Mouse (Mus musculus) lung, embryonic 15.5 days (tissue): Measurements from ENCODE around the gene Gm11172. TPM values are rescaled to one million over a fixed set of nuclear protein-coding genes. Genes with fewer than 3 reads are reported as not detected.
"Not testable (repeated sequence)": the region's sequence is repeated elsewhere in the genome, so short reads cannot be mapped to it uniquely, and the experiment has no call there.

Source experiments
- ATAC-seq: fragments of 200-750 bp; cut with Nextera tagmentation; 2 replicates; pipeline ENCODE4 v1.8.0; 2017; ENCODE audit warnings: moderate number of reproducible peaks, borderline replicate concordance; ENCODE audit not compliant: low FRiP score, low TSS enrichment; ENCODE audit errors: extremely low read depth
- H3K27ac ChIP-seq: fragments of 300-500 bp; sonication (generic); 2 replicates; pipeline ENCODE4 v1.5.1; 2015; ENCODE audit warnings: moderate library complexity, mild to moderate bottlenecking, inconsistent platforms
- H3K27me3 ChIP-seq: fragments of 300-500 bp; sonication (generic); 2 replicates; pipeline ENCODE4 v1.6.1; 2015; ENCODE audit warnings: inconsistent platforms
- H3K36me3 ChIP-seq: fragments of 300-500 bp; sonication (generic); 2 replicates; pipeline ENCODE4 v1.6.1; 2015; ENCODE audit warnings: inconsistent platforms
- H3K4me1 ChIP-seq: fragments of 300-500 bp; sonication (generic); 2 replicates; pipeline ENCODE4 v1.6.1; 2015; ENCODE audit warnings: inconsistent platforms
- H3K4me2 ChIP-seq: fragments of 300-500 bp; sonication (generic); 2 replicates; pipeline ENCODE4 v1.6.1; 2015; ENCODE audit warnings: inconsistent platforms, mild to moderate bottlenecking, moderate library complexity
- H3K4me3 ChIP-seq: fragments of 300-500 bp; sonication (generic); 2 replicates; pipeline ENCODE4 v1.5.1; 2015; ENCODE audit warnings: mild to moderate bottlenecking, inconsistent platforms
- H3K9ac ChIP-seq: fragments of 300-500 bp; sonication (generic); 2 replicates; pipeline ENCODE4 v1.6.1; 2015; ENCODE audit warnings: inconsistent platforms
- H3K9me3 ChIP-seq: fragments of 300-500 bp; sonication (generic); 2 replicates; pipeline ENCODE4 v1.6.1; 2016; ENCODE audit warnings: inconsistent platforms
- WGBS: fragments of 180-500 bp; shearing (Covaris S2); methylation state at CpG from one replicate; pipeline ENCODE4 v1.1.7; 2015; 5-methylcytosine and 5-hydroxymethylcytosine counted together
- polyA plus RNA-seq: library from polyadenylated mRNA; unstranded; fragments of >200 nt; fragmentation: Nextera tagmentation; extraction: Ambion mirVana; gene quantifications from 2 replicates; pipeline ENCODE4 v1.2.1, GENCODE M21; 2015

The Gm11172 gene
- polyA plus RNA-seq, 1 experiment from 2014 or later = not detected

GRCm38 (mm10) chr16:10837903-10838302, 25.2 kb downstream of the Gm11172 start:
- H3K27ac ChIP-seq = peak overlapping the region; percentile 61
- no peaks in the 10 kb centered on the region for H3K27me3 ChIP-seq
- no peak overlapping the region for H3K4me2 ChIP-seq
- H3K4me1 ChIP-seq = peaks cover 41% of the 10 kb centered on the region
- no peak overlapping the region for H3K9ac ChIP-seq
- no peak overlapping the region for H3K4me3 ChIP-seq
- H3K9me3 ChIP-seq = no peaks in the 10 kb centered on the region
- no peaks in the 10 kb centered on the region for H3K36me3 ChIP-seq
- 64% methylated on average over 1 of the region's 1 CpGs for WGBS
- no peak for ATAC-seq

GRCm38 (mm10) chr16:10838487-10839245, 26.0 kb downstream of the Gm11172 start:
- WGBS = 40% methylated on average over 10 of the region's 10 CpGs
- peaks cover 47% of the 10 kb centered on the region for H3K4me1 ChIP-seq
- no peak overlapping the region for H3K4me3 ChIP-seq
- H3K4me2 ChIP-seq = peak overlapping the region; percentile 9; the same call in 1 of the 2 replicates
- H3K9me3 ChIP-seq = no peaks in the 10 kb centered on the region
- no peak; the same call in 1 of the 2 replicates for ATAC-seq
- no peak overlapping the region for H3K9ac ChIP-seq
- H3K27me3 ChIP-seq = no peaks in the 10 kb centered on the region
- peak overlapping the region; percentile 61 for H3K27ac ChIP-seq
- H3K36me3 ChIP-seq = no peaks in the 10 kb centered on the region

- H3K9ac ChIP-seq = no peak overlapping the region
- H3K4me2 ChIP-seq = no peak overlapping the region
- no peak for ATAC-seq
- H3K27me3 ChIP-seq = no peaks in the 10 kb centered on the region
- no peaks in the 10 kb centered on the region for H3K36me3 ChIP-seq
- no peak overlapping the region for H3K27ac ChIP-seq
- no peak overlapping the region for H3K4me3 ChIP-seq
- H3K9me3 ChIP-seq = no peaks in the 10 kb centered on the region
- 85% methylated on average over 12 of the region's 14 CpGs for WGBS
- peaks cover 50% of the 10 kb centered on the region for H3K4me1 ChIP-seq
Observed at GRCm38 (mm10) chr16:10840018-10840417, 27.3 kb downstream of the Gm11172 start.

- Histone ChIP-seq H3K27ac (no peak overlapping the region), H3K9me3 (no peaks in the 10 kb centered on the region), H3K27me3 (no peaks in the 10 kb centered on the region), H3K9ac (no peak overlapping the region), H3K36me3 (no peaks in the 10 kb centered on the region), H3K4me1 (peaks cover 40% of the 10 kb centered on the region), H3K4me3 (no peak overlapping the region), H3K4me2 (no peak overlapping the region)
- 78% methylated on average over 4 of the region's 4 CpGs for WGBS
- no peak for ATAC-seq
Observed at GRCm38 (mm10) chr16:10842282-10842855, 29.7 kb downstream of the Gm11172 start.

- peak overlapping the region; percentile 17 for H3K9ac ChIP-seq
- peaks cover 35% of the 10 kb centered on the region for H3K4me1 ChIP-seq
Observed at GRCm38 (mm10) chr16:10843486-10844318, 31.0 kb downstream of the Gm11172 start.

GRCm38 (mm10) chr16:10844319-10844670, 31.6 kb downstream of the Gm11172 start:
- ATAC-seq = no peak
- Histone ChIP-seq H3K9me3 (no peaks in the 10 kb centered on the region), H3K36me3 (no peaks in the 10 kb centered on the region), H3K4me3 (peak overlapping the region; percentile 21), H3K4me2 (peak overlapping the region; percentile 53), H3K27ac (peak overlapping the region; percentile 66; the same call in 1 of the 2 replicates), H3K27me3 (no peaks in the 10 kb centered on the region), H3K9ac (no peak overlapping the region), H3K4me1 (peaks cover 36% of the 10 kb centered on the region)
- 37% methylated on average over 6 of the region's 6 CpGs for WGBS

More at GRCm38 (mm10) chr16:10843486-10844318, 31.0 kb downstream of the Gm11172 start:
- Histone ChIP-seq H3K27me3 (no peaks in the 10 kb centered on the region), H3K4me2 (peak overlapping the region; percentile 53), H3K27ac (peak overlapping the region; percentile 66), H3K36me3 (no peaks in the 10 kb centered on the region), H3K4me3 (peak overlapping the region; percentile 21), H3K9me3 (no peaks in the 10 kb centered on the region)
- WGBS = 6% methylated on average over 18 of the region's 18 CpGs
- peak; percentile 62; the same call in 1 of the 2 replicates for ATAC-seq

GRCm38 (mm10) chr16:10845952-10846351, 33.2 kb downstream of the Gm11172 start:
- WGBS = 83% methylated on average over 6 of the region's 6 CpGs
- Histone ChIP-seq H3K9ac (no peak overlapping the region), H3K4me2 (no peak overlapping the region), H3K27ac (no peak overlapping the region), H3K9me3 (no peaks in the 10 kb centered on the region), H3K36me3 (no peaks in the 10 kb centered on the region), H3K4me3 (no peak overlapping the region), H3K27me3 (no peaks in the 10 kb centered on the region), H3K4me1 (peaks cover 47% of the 10 kb centered on the region)
- ATAC-seq = no peak

GRCm38 (mm10) chr16:10846503-10846902, 33.8 kb downstream of the Gm11172 start:
- peaks cover 53% of the 10 kb centered on the region for H3K4me1 ChIP-seq
- H3K4me2 ChIP-seq = no peak overlapping the region
- no peaks in the 10 kb centered on the region for H3K9me3 ChIP-seq
- WGBS = 64% methylated on average over 4 of the region's 4 CpGs
- H3K9ac ChIP-seq = no peak overlapping the region
- no peaks in the 10 kb centered on the region for H3K27me3 ChIP-seq
- no peak overlapping the region for H3K27ac ChIP-seq
- ATAC-seq = peak; percentile 52; the same call in 1 of the 2 replicates
- no peak overlapping the region for H3K4me3 ChIP-seq
- no peaks in the 10 kb centered on the region for H3K36me3 ChIP-seq

- Histone ChIP-seq H3K27ac (peak overlapping the region; percentile 84), H3K4me1 (peaks cover 40% of the 10 kb centered on the region), H3K4me3 (no peak overlapping the region), H3K36me3 (no peaks in the 10 kb centered on the region), H3K9me3 (no peaks in the 10 kb centered on the region), H3K4me2 (no peak overlapping the region), H3K9ac (no peak overlapping the region), H3K27me3 (no peaks in the 10 kb centered on the region)
- peak; percentile 64 for ATAC-seq
- WGBS = 34% methylated on average over 12 of the region's 12 CpGs
Observed at GRCm38 (mm10) chr16:10849965-10850861, 37.5 kb downstream of the Gm11172 start.

- no peak overlapping the region for H3K9ac ChIP-seq
- peak overlapping the region; percentile 84 for H3K27ac ChIP-seq
- no peak overlapping the region for H3K4me3 ChIP-seq
- H3K4me1 ChIP-seq = peaks cover 40% of the 10 kb centered on the region
- H3K36me3 ChIP-seq = no peaks in the 10 kb centered on the region
- ATAC-seq = no peak
- H3K9me3 ChIP-seq = no peaks in the 10 kb centered on the region
- H3K4me2 ChIP-seq = no peak overlapping the region
- WGBS = 67% methylated on average over 4 of the region's 4 CpGs
- no peaks in the 10 kb centered on the region for H3K27me3 ChIP-seq
Observed at GRCm38 (mm10) chr16:10850905-10851304, 38.2 kb downstream of the Gm11172 start.

- H3K36me3 ChIP-seq, ATAC-seq, H3K9ac ChIP-seq, H3K27ac ChIP-seq, H3K4me2 ChIP-seq, H3K9me3 ChIP-seq, H3K27me3 ChIP-seq, H3K4me3 ChIP-seq: not testable (repeated sequence)
- WGBS = 90% methylated on average over 10 of the region's 10 CpGs
- H3K4me1 ChIP-seq = peaks cover 40% of the 10 kb centered on the region
Observed at GRCm38 (mm10) chr16:10852216-10852615, 39.5 kb downstream of the Gm11172 start.
